Mouse (Mus musculus) hindbrain, embryonic 14.5 days (tissue): ENCODE measurements around the gene Esrp2. TPM values are rescaled to one million over a fixed set of nuclear protein-coding genes. Genes with fewer than 3 reads are reported as not detected.

Experiments used
- ATAC-seq: fragments of 200-750 bp; cut with Nextera tagmentation; 2 replicates; pipeline ENCODE4 v1.8.0; 2017; ENCODE audit warnings: moderate number of reproducible peaks, mild to moderate bottlenecking, moderate TSS enrichment, moderate library complexity; ENCODE audit not compliant: low FRiP score
- DNase-seq: peaks from one replicate; pipeline ENCODE4 v3.0.0-alpha.2; 2015; ENCODE audit warnings: low spot score
- H3K27ac ChIP-seq: fragments of 300-500 bp; sonication (generic); 2 replicates; pipeline ENCODE4 v1.5.1; 2014; ENCODE audit warnings: mild to moderate bottlenecking, moderate library complexity
- H3K27me3 ChIP-seq: fragments of 300-500 bp; sonication (generic); 2 replicates; pipeline ENCODE4 v1.6.1; 2014; ENCODE audit warnings: mild to moderate bottlenecking, low read length, mixed read lengths; ENCODE audit not compliant: control insufficient read depth, insufficient read depth
- H3K36me3 ChIP-seq: fragments of 300-500 bp; sonication (generic); replicated peaks from 2 replicates; pipeline ENCODE4 v1.6.1; 2014; ENCODE audit not compliant: control insufficient read depth, insufficient read depth
- H3K4me1 ChIP-seq: fragments of 300-500 bp; sonication (generic); replicated peaks from 2 replicates; pipeline ENCODE4 v1.6.1; 2014; ENCODE audit warnings: antibody characterized with exemption, low read length, mixed read lengths; ENCODE audit not compliant: control insufficient read depth, insufficient read depth
- H3K4me2 ChIP-seq: fragments of 300-500 bp; sonication (generic); replicated peaks from 2 replicates; pipeline ENCODE4 v1.6.1; 2014; ENCODE audit warnings: mild to moderate bottlenecking, moderate library complexity
- H3K4me3 ChIP-seq: fragments of 300-500 bp; sonication (generic); replicated peaks from 2 replicates; pipeline ENCODE4 v1.5.1; 2014; ENCODE audit warnings: mild to moderate bottlenecking, low read length
- H3K9ac ChIP-seq: fragments of 300-500 bp; sonication (generic); 2 replicates; pipeline ENCODE4 v1.6.1; 2014
- H3K9me3 ChIP-seq: fragments of 300-500 bp; sonication (generic); 2 replicates; pipeline ENCODE4 v1.6.1; 2016; ENCODE audit warnings: low read length; ENCODE audit not compliant: control insufficient read depth
- WGBS: fragments of 180-500 bp; shearing (Covaris S2); extraction: QIAGEN DNeasy Blood & Tissue Kit; methylation state at CpG from one replicate; pipeline ENCODE4 v1.1.7; 2014; 5-methylcytosine and 5-hydroxymethylcytosine counted together
- polyA plus RNA-seq: library from polyadenylated mRNA; unstranded; fragments of >200 nt; fragmentation: Nextera tagmentation; extraction: Ambion mirVana; gene quantifications from 2 replicates; pipeline ENCODE4 v1.2.1, GENCODE M21; 2014

Gene Esrp2
- polyA plus RNA-seq, 1 experiment from 2014 or later: 0.19 TPM

DNA sequence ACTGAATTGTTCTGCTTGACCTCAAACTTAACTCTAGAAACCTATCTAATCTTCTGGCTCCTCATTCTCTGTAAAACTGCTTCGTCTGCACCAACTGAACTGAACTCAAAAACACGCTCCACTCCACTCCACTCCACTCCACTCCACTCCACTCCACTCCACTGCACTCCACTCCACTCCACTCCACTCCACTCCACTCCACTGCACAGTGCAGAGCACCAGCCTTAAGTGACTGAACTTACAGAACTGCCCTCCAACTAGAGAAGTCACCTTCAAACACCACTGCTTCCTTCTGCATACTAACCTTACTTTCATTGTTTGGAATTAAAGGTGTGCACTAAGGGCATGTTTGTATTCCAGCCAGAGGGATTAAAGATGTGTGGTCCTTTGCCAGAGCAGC, 24.7 kb downstream of the Esrp2 start:
- Histone ChIP-seq H3K36me3 (peaks cover 36% of the 10 kb centered on the region), H3K9me3 (no peaks in the 10 kb centered on the region), H3K4me1 (no peaks in the 10 kb centered on the region), H3K27ac (no peak overlapping the region), H3K4me2 (no peak overlapping the region), H3K27me3 (no peaks in the 10 kb centered on the region), H3K4me3 (no peak overlapping the region), H3K9ac (no peak overlapping the region)
- ATAC-seq (no peak), DNase-seq (no peak)
- WGBS: 95% methylated on average over 2 of the region's 2 CpGs

DNA sequence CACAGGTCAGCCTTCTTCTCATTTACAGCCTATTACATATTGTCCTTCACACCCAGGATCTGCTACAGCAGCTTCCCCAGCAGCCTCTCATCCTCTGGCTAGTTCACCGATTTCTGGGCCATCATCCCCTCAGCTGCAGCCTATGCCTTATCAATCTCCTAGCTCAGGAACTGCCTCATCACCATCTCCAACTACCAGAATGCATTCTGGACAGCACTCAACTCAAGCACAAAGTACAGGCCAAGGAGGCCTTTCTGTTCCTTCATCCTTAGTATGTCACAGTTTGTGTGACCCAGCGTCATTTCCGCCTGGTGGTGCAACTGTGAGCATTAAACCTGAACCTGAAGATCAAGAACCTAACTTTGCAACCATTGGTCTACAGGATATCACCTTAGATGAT, 28.0 kb downstream of the Esrp2 start:
- no peak for DNase-seq
- H3K27me3 ChIP-seq: no peaks in the 10 kb centered on the region
- no peak for ATAC-seq
- H3K9me3 ChIP-seq: no peaks in the 10 kb centered on the region
- no peak overlapping the region for H3K4me3 ChIP-seq
- no peak overlapping the region for H3K4me2 ChIP-seq
- peaks cover 42% of the 10 kb centered on the region for H3K36me3 ChIP-seq
- H3K4me1 ChIP-seq: no peaks in the 10 kb centered on the region
- 99% methylated on average over 3 of the region's 3 CpGs for WGBS
- no peak overlapping the region for H3K9ac ChIP-seq
- H3K27ac ChIP-seq: no peak overlapping the region

DNA sequence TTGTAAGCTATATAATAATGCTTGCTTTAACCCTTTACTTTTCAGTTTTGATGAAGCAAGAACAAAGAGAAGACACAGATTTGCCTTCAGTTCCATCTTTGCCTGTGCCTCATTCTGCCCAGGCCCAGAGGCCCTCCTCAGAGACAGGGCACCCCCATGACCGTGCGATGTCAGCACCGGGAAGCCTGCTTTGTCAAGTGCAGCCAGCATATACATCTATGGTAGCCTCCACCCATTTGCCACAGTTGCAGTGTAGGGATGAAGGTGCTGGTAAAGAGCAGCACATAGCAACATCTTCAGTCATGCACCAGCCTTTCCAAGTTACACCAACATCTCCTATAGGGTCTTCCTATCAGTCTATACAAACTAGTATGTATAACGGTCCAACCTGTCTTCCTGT, 28.7 kb downstream of the Esrp2 start:
- H3K4me2 ChIP-seq: no peak overlapping the region
- no peak overlapping the region for H3K4me3 ChIP-seq
- DNase-seq (no peak), ATAC-seq (no peak)
- no peak overlapping the region for H3K27ac ChIP-seq
- no peaks in the 10 kb centered on the region for H3K4me1 ChIP-seq
- 98% methylated on average over 4 of the region's 4 CpGs for WGBS
- H3K9ac ChIP-seq: no peak overlapping the region
- H3K27me3 ChIP-seq: no peaks in the 10 kb centered on the region
- no peaks in the 10 kb centered on the region for H3K9me3 ChIP-seq
- peaks cover 48% of the 10 kb centered on the region for H3K36me3 ChIP-seq

DNA sequence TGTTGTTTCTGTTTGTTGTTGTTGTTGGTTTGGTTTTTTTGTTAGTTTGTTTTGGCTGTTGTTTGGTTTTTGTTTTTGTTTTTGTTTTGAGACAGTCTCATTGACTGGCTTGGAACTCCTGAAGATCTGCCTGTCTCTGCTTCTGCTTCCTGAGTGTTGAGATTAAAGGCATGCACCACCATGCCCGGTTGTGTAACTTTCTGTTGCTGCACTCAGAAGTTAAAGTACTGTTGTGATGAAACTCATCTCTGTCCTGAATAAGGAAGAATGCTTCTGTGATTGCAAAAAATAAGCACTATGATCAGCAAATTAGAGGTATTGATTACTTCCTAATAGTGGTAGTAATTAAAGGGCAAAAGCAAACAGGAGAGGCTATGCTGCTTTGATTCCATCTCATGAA, 30.6 kb downstream of the Esrp2 start:
- no peak overlapping the region for H3K9ac ChIP-seq
- H3K4me2 ChIP-seq: no peak overlapping the region
- no peaks in the 10 kb centered on the region for H3K27me3 ChIP-seq
- no peak for DNase-seq
- H3K4me1 ChIP-seq: no peaks in the 10 kb centered on the region
- H3K9me3 ChIP-seq: no peaks in the 10 kb centered on the region
- ATAC-seq: no peak
- no peak overlapping the region for H3K4me3 ChIP-seq
- peaks cover 61% of the 10 kb centered on the region for H3K36me3 ChIP-seq
- WGBS: 90% methylated on average over 1 of the region's 1 CpGs
- no peak overlapping the region for H3K27ac ChIP-seq

DNA sequence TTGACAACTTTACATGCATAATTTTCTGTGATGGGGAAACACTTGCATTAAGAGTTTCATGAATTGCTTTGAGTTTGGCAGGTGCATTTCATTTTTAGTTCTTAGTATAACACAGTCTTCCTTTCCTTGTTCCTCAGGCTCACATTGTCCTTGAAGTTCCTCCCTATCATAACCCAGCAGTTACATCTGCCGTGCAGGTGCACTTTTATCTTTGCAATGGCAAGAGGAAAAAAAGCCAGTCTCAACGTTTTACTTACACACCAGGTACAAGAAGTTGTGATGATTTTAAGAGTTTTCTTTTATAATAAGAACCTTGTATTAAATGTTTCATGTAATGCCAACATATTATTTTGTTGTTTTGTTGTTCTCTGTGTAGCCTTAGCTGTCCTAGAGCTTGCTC, 32.9 kb downstream of the Esrp2 start:
- ATAC-seq (no peak), DNase-seq (no peak)
- WGBS: 95% methylated on average over 2 of the region's 2 CpGs
- H3K27me3 ChIP-seq: no peaks in the 10 kb centered on the region
- no peak overlapping the region for H3K4me2 ChIP-seq
- no peaks in the 10 kb centered on the region for H3K9me3 ChIP-seq
- no peak overlapping the region for H3K4me3 ChIP-seq
- no peak overlapping the region for H3K9ac ChIP-seq
- no peaks in the 10 kb centered on the region for H3K4me1 ChIP-seq
- peaks cover 56% of the 10 kb centered on the region for H3K36me3 ChIP-seq
- no peak overlapping the region for H3K27ac ChIP-seq

DNA sequence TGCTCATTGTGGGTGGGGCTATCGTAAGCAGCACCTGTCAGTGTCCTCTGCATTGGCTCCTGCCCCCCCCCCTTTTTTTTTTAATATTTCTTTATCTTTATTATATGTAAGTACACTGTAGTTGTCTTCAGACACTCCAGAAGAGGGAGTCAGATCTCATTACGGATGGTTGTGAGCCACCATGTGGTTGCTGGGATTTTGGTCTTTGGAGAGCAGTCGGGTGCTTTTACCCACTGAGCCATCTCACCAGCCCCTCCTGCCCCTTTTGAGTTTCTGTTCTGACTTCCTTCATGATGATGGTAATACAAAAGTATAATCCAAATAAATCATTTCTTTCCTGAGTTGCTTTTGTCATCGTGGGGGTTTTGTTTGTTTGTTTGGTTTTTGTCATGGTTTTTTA, 34.5 kb downstream of the Esrp2 start:
- H3K4me2 ChIP-seq: no peak overlapping the region
- no peak overlapping the region for H3K4me3 ChIP-seq
- no peak for DNase-seq
- peaks cover 46% of the 10 kb centered on the region for H3K36me3 ChIP-seq
- H3K9ac ChIP-seq: no peak overlapping the region
- H3K27me3 ChIP-seq: no peaks in the 10 kb centered on the region
- no peaks in the 10 kb centered on the region for H3K4me1 ChIP-seq
- no peak overlapping the region for H3K27ac ChIP-seq
- no peak for ATAC-seq
- 86% methylated on average over 4 of the region's 4 CpGs for WGBS
- H3K9me3 ChIP-seq: no peaks in the 10 kb centered on the region

Other genes with a start within 250 kb of the Esrp2 start
- 1.4 TPM in 1 of 2 replicates, not detected in the other for gene Nrn1l, start 243.4 kb downstream of the Esrp2 start, polyA plus RNA-seq
- 8.2 and 11.0 TPM in 2 replicates for gene Pskh1, start 236.5 kb downstream of the Esrp2 start, polyA plus RNA-seq
- 2.9 and 3.2 TPM in 2 replicates for gene Ctrl, start 203.1 kb downstream of the Esrp2 start, polyA plus RNA-seq
- 70.1 and 79.8 TPM in 2 replicates for gene Psmb10, start 198.5 kb downstream of the Esrp2 start, polyA plus RNA-seq
- gene Lcat, start 193.6 kb downstream of the Esrp2 start, polyA plus RNA-seq: 3.2 and 3.3 TPM in 2 replicates
- gene Slc12a4, start 170.9 kb downstream of the Esrp2 start, polyA plus RNA-seq: 9.3 and 9.4 TPM in 2 replicates
- not detected in 2 replicates for gene Dpep3, start 157.5 kb downstream of the Esrp2 start, polyA plus RNA-seq
- 21.3 and 22.4 TPM in 2 replicates for gene Dus2, start 145.6 kb downstream of the Esrp2 start, polyA plus RNA-seq
- not detected in 2 replicates for gene Dpep2nb, start 131.0 kb downstream of the Esrp2 start, polyA plus RNA-seq
- gene Ddx28, start 125.1 kb downstream of the Esrp2 start, polyA plus RNA-seq: 20.3 and 22.1 TPM in 2 replicates
- gene Nfatc3, start 78.1 kb downstream of the Esrp2 start, polyA plus RNA-seq: 2.5 and 2.6 TPM in 2 replicates
- gene Pla2g15, start 13.4 kb upstream of the Esrp2 start, polyA plus RNA-seq: 7.9 and 9.1 TPM in 2 replicates
- gene Slc7a6, start 31.9 kb upstream of the Esrp2 start, polyA plus RNA-seq: 65.8 and 67.3 TPM in 2 replicates
- 29.2 and 30.2 TPM in 2 replicates for gene Slc7a6os, start 74.0 kb upstream of the Esrp2 start, polyA plus RNA-seq
- 57.4 and 61.9 TPM in 2 replicates for gene Prmt7, start 74.0 kb upstream of the Esrp2 start, polyA plus RNA-seq
- 46.7 and 47.1 TPM in 2 replicates for gene Smpd3, start 201.0 kb upstream of the Esrp2 start, polyA plus RNA-seq